Mouse (Mus musculus) granulocyte monocyte progenitor cell, adult 5-6 weeks (primary cell): ENCODE results near the gene Nxnl2. TPM values are rescaled to one million over a fixed set of nuclear protein-coding genes. Genes with fewer than 3 reads are reported as not detected.

Experiments used
- total RNA-seq, 2 experiments: library from RNA; stranded (forward) in 1 of 2; stranded (reverse) in 1 of 2; fragments of 200-712, 200-1000 nt in 1 of 2; fragments of >200 nt in 1 of 2; fragmentation: Nextera tagmentation in 1 of 2; gene quantifications; 2 replicates each; pipeline ENCODE4 v1.2.3; 2014 to 2017

Nxnl2 gene
- total RNA-seq, 2 experiments from 2014 or later, result not detected

Other genes starting within 250 kb of the Nxnl2 start
- gene Spin1, start 70.1 kb upstream of the Nxnl2 start, total RNA-seq (2014; fragmentation: Nextera tagmentation), result 47.2 and 47.7 TPM in 2 replicates
- gene Spin1, start 70.1 kb upstream of the Nxnl2 start, total RNA-seq (2017), result 38.5 and 39.7 TPM in 2 replicates
- gene S1pr3, start 237.6 kb downstream of the Nxnl2 start, total RNA-seq (2014; fragmentation: Nextera tagmentation), result 16.4 and 18.7 TPM in 2 replicates
- 8.9 and 9.8 TPM in 2 replicates for gene S1pr3, start 237.6 kb downstream of the Nxnl2 start, total RNA-seq (2017)